Mouse (Mus musculus) frontal cortex, postnatal 36 days (tissue): Measurements from ENCODE around the gene Zfp467.

Experiments
- DNase-seq, 2 experiments: peaks; one replicate each; pipeline ENCODE4 v3.0.0; 2022; ENCODE audit warnings: low spot score in 2 of 2

The Zfp467 gene

DNA sequence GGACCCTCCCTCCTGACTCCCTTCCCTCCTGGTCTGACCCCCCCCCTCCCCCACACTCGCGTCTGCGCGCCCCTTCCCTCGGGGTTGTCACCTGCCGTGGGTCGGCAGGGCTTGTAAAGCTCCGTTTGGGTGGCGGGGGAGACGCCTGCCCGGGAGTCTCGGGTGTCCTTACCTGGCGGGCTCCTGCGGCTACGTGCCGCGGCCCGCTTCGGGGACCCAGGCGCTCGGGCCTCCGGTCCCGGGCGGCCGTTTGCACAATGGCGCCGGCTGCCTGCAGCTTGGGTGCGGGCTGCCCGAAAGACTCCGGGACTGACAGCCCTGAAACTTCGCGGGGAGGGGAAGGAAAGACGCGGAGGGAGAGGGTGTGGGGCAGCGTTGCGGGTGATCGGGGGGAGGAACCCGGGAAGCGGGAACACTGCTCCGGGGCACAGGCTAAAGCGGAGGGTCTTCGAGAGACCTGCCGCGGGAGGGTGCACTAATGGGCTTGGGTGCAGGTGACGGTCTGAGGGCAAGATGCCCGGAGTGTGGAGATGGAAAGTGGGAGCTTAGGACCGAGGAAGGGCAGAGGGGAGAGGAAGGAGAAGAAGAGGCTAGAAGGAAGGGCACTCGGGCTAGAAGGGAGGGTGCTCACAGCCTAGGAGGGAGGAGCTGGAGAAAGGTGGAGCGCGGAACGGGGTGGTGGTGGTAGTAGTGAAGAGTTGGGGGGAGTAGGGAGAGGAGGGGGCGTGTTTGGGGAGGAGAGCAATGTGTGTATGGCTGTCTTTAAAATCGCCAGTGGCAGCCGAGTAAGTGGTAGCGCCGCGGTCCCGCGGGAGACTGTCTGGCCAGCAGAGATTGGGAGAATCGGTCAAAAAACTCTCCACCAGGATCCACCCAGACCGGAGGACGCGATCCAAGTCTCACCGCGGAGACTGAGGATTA is at the start of gene Zfp467:
Gene Zfp467 (minus strand): TSS at position 645 of the 921 bp plus-strand sequence.
- DNase-seq: peak; percentile 18 to 30

GRCm38 (mm10) chr6:48493136-48493730 is 47.6 kb upstream of the Zfp467 start:
- DNase-seq: no peak

GRCm38 (mm10) chr6:48491361-48491760 is 45.7 kb upstream of the Zfp467 start:
- DNase-seq: no peak

DNA sequence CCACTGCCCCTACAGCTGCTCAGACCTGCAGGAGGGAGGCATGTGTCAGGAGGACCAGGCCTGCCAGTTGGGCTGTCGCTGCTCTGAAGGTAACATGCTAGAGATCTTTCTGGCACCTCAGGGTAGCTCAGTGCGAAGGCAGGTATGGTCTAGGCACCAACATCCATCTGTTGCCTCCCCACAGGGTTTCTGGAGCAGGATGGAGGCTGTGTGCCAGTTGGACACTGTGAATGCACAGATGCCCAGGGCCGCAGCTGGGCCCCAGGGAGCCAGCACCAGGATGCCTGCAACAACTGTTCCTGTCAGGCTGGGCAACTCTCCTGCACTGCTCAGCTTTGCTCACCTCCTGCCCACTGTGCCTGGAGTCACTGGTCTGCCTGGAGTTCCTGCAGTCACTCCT is 44.1 kb upstream of the Zfp467 start:
- DNase-seq: no peak

- DNase-seq: no peak
These were observed 42.4 kb upstream of the Zfp467 start for GRCm38 (mm10) chr6:48487747-48488725.

- DNase-seq: no peak
These were observed 36.9 kb upstream of the Zfp467 start for GRCm38 (mm10) chr6:48482501-48482900.

GRCm38 (mm10) chr6:48478446-48478845 is 32.8 kb upstream of the Zfp467 start:
- DNase-seq: no peak

DNA sequence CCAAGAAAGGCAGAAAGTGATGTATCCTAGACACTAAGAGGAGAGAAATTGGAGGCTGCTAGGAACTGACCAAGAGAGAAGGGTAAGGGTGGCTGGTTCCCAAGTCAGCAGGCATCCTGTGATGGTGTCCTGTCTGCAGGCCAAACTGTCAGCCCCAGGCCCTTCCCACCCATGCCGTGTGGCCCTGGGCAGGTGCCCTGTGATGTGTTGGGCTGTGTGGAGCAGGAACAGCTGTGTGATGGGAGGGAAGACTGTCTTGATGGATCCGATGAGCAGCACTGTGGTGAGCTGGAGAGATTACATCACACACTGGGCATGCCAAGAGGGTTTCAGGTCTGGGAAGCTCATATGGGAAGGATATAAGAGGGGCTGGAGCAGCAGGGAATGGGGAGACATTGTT is 25.1 kb upstream of the Zfp467 start:
- no peak for DNase-seq

DNA sequence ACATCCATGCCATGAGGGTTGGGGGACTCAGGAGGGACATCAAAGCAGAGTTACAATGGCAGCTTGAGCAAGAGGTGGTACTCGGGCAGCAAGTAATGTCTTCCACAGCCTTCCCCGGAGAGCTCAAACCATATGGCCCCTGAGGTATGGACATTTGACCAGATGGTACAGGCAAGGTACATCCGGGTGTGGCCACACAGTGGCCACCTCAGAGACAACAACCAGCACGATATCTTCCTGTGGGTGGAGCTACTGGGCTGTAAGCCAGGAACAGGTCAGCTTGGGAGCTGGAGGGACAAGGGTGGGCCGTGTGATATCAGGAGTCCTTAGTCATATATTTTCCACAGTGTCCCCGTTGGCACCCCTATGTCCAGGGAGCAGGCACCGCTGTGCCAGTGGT is 21.9 kb upstream of the Zfp467 start:
- no peak for DNase-seq

DNA sequence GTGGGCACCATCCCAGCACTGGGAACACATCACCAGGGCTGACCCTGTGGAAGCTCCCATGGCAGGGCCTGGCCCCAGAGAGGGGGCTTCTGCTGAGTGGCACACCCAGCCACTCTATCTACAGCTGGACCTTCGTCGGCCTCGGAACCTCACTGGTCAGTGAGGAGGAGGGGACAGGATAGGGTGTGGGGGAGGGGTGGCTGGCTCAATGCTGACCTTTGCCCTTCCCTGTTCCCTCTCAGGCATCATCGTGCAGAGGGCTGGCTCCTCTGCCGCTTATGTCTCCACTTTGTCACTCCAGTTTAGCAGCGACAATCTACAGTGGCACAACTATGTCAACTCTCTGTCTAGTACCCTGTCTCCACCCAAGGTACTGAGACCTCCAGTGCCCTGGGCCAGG is 21.1 kb upstream of the Zfp467 start:
- no peak for DNase-seq

DNA sequence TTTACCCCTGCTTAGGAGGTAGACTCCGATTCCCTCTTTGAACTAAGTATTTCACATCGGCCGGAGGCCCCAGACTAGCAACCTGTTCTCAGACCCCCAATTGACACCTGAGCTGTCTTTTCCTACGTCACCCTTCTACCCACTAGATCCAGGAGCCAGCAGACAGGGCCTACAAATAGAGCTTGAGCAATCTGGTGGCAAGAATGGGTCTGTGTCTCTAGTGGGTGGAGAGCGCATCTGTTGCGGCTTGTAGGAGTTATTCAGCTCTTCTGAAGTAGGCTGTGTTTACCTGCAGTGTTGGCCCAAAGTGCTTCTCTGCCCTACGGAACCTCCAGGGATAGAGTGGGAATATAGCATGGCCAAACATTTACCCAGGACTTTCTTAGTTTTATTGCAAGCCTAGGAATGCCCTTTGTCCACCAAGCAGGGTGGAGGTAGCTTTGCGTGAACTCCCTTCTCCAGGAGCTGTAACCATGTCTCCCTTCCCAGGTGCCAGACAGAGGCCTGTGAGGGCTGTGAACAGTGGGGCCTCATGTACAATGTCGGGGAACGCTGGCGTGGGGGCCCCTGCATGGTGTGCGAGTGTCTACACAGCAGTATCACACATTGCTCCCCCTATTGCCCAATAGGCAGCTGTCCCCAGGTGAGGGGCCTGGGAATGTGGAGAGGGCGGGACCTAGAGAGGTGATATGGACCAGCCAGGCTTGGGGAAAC is 19.5 kb upstream of the Zfp467 start:
- peak; percentile 27 to 60 for DNase-seq

- DNase-seq: no peak
These were observed 7.1 kb upstream of the Zfp467 start for GRCm38 (mm10) chr6:48452771-48453170.

DNA sequence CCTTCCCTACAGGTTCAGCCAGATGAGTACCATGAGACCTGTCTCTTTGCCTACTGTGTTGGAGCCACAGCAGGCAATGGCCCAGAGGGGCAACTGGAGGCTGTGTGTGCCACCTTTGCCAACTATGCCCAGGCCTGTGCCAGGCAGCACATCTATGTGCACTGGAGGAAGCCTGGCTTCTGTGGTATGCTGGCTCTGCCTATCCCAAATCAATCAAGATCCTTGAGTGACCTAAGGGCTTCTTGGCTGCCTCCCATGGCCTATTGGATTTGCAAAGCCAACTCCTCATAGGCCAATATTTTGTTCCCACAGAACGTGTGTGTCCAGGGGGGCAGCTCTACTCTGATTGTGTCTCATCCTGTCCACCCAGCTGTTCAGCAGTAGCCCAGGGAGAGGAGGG is 6.5 kb upstream of the Zfp467 start:
- DNase-seq: no peak

DNA sequence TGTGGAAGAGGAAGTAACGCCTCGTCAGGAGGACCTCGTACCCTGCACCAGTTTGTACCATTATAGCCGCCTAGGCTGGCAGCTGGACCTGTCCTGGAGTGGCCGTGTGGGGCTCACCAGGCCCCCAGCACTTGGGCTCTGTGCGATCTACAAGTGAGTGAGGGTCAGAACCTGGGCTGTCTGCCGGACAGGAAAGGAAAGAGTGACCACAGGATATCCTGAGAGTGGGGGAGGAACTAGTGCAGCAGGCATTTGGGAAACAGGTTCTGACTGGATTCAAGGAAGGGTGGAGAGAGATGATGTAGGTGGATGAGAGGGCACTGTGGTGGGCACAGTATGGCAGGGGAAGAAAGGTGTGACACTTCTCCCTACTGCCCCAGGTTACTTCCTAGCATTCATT is 2.9 kb upstream of the Zfp467 start:
- DNase-seq: no peak

DNA sequence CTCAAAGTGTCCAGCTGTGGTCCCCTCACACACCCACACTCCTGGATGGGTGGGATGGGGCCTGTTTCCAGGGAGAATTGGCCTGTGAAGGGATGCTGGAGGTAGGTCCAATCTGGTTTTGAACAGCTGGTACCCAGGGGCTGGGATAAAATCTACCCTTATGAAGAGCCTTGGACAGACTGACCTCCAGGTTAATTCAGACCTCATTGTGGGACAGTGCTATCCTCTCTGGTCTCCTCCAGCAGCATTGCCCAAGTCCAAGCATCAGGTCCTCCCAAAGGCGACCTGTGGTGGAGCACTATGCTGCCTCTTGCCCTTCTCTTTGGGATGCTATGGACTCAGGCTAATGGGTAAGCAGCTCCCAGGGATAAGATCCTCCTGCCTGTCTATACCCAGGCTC is 2.3 kb upstream of the Zfp467 start, which contains the start of gene Sspo:
Gene Sspo (plus strand): TSS at position 301 of the 400 bp plus-strand sequence.
- DNase-seq: no peak

GRCm38 (mm10) chr6:48446896-48447295 is 1.3 kb upstream of the Zfp467 start:
- no peak for DNase-seq

DNA sequence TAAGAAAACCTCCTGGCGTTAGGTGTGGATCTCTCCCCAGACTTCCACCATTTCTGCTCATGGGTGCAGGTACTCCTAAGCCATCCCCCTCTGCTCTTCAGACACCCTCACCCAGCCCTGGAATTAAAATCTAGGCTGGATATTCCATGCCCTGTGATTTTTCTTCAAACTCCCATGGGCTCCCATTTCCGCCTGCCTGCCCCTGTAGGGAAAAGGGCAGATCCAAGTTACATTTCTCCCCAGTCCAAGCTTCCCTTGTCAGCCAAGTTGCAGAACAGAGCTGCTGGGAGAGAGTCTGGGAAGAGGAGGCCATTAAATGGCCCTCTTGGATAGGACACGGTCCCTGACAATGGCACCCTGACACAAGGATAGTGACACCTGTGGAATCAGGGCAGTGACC is 631 bp upstream of the Zfp467 start:
- DNase-seq: no peak

GRCm38 (mm10) chr6:48444310-48445180 is 1.1 kb downstream of the Zfp467 start:
- DNase-seq: peak; percentile 33 to 46

GRCm38 (mm10) chr6:48443592-48444309 is 1.9 kb downstream of the Zfp467 start:
- peak; percentile 79 to 82 for DNase-seq
